Mouse (Mus musculus) heart, postnatal 0 days (tissue): ENCODE data around the gene Mustn1.

Experiments used
- CTCF ChIP-seq: IDR thresholded peaks from 2 replicates; pipeline ENCODE4 v1.5.1; 2016; ENCODE audit warnings: antibody characterized with exemption, control low read depth, low read depth
- EP300 ChIP-seq: IDR thresholded peaks from 2 replicates; pipeline ENCODE4 v1.6.1; 2016; ENCODE audit warnings: antibody characterized with exemption, low read depth

GRCm38 (mm10) chr14:30877827-30878226 lies 1.2 kb upstream of the Mustn1 start:
- no peak for TF ChIP-seq CTCF
- no peak for TF ChIP-seq EP300
